Mouse (Mus musculus) adrenal gland, postnatal 36 days (tissue): Measurements from ENCODE around the gene Zfp981. TPM values are rescaled to one million over a fixed set of nuclear protein-coding genes. Genes with fewer than 3 reads are reported as not detected.
"Not testable (repeated sequence)": the region's sequence is repeated elsewhere in the genome, so short reads cannot be mapped to it uniquely, and the experiment has no call there.

Experiments
- DNase-seq, 2 experiments: peaks; one replicate each; pipeline ENCODE4 v3.0.0; 2021; ENCODE audit warnings: mixed read lengths in 1 of 2
- total RNA-seq, 2 experiments: library from RNA; stranded (reverse); gene quantifications; 2 replicates each; pipeline ENCODE4 v1.2.3; 2021

Zfp981 gene
- total RNA-seq, 2 experiments from 2014 or later = 0.30 to 0.99 TPM

DNA sequence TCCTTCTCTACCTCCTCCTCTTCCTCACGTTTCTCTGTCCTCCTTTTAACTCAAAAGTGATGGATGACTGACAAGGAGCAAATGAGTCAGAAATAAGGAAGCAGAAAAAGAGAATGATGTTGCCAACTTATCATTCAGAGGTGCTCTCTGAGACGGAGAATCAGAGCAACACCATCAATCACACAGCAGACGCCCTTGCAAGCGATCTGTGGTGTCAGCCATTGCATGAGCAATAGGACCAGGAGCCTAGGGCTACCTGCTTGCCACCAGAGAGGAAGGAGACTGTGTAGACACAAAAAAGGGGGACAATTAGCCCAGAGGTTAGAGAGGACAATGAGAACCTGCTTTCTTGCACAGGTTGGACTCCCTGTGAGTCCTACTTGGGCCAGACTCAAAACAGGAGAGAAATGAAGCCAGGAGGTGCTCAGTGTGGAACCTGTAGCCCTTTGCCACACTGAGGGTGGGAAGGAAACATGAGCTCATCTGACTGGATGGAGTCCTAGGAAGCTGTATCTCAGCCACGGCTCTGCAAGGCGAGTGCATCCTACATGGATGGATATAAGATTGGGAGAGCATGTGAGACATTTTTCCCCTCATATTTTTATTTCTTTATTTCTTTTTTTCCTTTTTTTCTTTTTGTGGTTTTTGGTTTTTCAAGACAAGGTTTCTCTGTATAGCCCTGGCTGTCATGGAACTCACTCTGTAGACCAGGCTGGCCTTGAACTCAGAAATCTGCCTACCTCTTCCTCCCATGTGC is 16.5 kb upstream of the Zfp981 start:
- DNase-seq = not testable (repeated sequence)

DNA sequence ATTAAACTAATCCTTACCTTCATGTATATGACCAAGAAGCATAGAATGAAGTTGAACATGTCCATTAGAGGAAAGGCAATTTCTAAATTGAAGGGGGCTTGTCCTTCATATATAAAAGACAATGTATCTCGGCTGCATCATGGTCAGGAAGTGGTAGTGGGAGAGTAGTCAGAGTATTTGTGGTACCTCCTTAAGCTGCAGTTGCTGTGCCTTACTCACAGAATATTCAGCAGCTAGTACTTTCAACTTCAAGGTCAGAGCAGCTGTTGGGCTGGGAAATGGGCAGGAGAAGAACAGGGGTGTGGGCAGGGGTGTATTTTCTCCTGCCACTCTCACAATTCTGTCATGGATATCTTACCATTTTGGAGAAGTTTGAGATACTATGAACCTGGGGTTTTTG is 15.1 kb upstream of the Zfp981 start:
- DNase-seq = not testable (repeated sequence)

DNA sequence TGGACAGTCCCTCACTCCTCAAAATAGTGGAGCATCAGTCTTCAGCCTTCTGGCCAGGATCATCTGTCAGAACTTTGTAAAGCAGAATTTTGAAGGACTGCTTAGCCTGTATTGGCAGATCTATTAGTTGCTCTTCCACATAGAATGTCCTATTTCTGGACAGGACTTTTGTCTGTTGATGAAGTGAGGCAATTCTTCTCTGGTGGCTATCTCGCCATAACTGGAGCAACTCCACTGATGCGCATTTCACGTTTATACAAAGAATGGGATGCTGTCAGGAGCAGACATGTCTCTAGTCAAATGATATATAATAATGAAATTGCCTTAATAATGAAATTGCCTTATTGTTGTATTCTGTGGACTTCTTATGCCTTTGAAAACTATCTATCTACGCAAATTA is 12.6 kb upstream of the Zfp981 start:
- not testable (repeated sequence) for DNase-seq

DNA sequence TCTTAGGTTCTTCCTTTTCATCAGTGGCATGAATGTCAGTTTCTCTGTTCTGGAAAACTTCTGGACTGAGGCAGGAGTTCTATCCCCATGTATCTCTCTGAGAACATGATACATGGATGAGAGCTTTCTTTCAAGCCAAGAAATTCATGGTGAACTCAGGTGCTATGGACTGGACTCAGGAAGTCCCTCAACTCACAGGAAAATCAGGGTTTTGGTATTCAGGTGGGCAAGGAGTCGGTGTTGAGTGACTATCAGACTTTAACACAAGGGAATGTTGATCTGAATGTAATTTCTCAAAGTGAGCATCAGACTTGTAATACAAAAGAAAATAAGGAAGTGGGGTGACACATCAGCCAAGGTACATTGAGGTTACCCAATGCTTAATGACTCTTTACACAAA is 9.8 kb upstream of the Zfp981 start:
- DNase-seq = not testable (repeated sequence)

DNA sequence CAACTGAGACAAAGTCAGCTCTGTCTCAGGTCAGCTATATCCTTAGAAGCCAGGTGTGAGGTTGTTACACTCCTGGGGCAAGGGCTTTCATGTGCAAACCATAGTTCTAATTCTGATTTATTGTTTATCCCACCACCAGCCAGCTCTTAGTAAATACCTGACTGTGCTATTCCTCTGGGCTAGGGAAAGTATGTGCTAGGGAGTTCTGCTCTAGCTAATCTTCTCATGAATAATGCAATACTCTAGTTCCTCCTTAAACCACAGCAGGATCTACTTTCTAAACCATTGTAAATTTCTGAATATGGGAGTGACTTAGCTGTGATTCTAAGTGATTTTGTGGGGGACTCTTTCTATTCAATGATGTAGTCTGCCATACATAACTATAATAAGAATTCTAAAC is 9.4 kb upstream of the Zfp981 start:
- DNase-seq = no peak

DNA sequence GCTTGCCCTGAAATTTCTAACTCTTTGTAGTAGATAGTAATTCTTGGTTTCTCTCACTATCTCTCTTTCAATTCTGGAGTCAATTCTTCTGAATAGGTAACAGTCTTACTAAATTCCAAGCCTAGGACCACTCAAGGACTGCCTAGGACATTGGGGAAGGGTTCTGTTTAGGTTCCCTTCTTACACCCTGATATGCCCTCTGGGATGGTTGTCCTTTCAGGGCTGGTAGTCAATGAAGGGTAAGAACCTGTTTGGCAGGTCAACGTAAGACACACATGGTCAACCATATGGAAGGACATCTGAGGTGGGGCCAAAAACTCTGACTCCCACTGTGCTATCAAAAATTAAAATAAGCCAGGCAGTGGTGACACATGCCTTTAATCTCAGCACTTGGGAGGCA is 9.0 kb upstream of the Zfp981 start:
- no peak for DNase-seq

DNA sequence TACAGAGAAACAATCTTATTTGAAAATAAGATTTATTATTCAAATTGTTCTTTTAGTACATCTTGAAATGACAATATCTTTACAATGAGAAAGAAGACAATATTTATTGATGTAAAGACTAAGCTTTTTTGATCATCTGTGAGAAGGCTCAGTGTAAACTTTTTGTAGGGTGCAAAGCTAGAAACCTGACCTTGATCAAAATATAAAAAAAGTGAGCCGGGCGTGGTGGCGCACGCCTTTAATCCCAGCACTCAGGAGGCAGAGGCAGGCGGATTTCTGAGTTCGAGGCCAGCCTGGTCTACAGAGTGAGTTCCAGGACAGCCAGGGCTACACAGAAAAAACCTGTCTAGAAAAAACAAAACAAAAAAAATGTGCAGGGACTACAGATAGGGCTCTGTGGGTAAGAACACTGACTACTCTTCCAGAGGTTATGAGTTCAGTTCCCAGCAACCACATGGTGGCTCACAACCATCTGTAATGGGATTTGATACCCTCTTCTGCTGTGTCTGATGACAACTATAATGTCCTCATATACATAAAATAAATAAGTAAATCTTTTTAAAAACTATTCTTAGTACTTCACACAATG is 8.4 kb upstream of the Zfp981 start:
- DNase-seq = not testable (repeated sequence)

DNA sequence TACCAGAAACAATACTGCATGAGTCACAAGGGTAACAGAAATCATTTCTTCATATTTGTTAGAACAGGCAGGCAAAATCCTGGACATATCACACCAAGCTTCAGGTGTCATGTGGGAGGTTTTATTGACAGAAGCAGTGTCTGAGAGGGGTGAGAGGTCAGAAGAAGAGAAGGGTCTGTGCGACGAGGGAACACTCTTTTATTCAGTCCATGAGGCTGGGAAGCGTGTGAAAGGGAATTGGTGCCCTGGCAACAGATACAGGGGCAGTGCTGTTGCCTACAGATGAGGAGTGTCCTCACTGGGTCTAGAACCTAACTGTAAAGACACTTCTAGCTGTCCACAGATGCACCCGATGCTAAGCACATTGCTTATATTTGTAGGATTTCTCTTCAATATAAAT is 6.8 kb upstream of the Zfp981 start:
- no peak for DNase-seq

DNA sequence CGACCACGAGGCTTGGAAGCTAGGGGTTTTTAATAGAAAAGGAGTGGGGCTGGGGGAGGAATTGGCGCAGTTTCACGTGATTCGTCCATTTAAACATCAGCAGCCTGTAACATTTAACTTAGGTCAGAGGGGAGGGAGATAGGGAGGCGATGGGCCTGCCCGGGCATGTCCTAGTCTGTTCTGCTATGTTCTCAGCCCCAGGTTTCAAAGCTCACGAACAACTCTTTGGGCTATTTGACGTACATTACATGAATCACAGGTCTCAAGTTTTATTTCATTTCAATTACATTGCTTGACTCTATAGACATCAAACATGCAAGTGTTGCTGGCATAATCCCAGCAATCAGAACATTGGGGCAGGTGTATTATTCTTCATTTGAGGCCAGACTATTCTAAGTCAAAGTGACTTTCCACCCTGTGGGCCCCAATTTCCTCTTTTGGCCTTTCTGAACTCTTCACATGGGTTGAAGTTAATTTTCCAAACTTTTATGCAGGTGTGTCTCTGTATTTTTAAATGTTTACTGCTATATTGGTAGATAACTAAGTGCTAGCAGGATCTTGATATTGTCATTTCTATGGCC is 4.0 kb upstream of the Zfp981 start:
- not testable (repeated sequence) for DNase-seq

DNA sequence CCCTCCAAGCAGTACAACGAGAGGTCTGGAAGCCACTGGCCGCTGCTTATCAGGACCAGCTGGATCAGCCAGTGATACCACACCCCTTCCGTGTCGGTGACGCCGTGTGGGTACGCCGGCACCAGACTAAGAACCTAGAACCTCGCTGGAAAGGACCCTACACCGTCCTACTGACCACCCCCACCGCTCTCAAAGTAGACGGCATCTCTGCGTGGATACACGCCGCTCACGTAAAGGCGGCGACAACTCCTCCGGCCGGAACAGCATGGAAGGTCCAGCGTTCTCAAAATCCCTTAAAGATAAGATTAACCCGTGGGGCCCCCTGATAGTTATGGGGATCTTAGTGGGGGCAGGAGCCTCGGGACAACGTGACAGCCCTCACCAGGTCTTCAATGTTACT is 7.2 kb downstream of the Zfp981 start:
- not testable (repeated sequence) for DNase-seq

DNA sequence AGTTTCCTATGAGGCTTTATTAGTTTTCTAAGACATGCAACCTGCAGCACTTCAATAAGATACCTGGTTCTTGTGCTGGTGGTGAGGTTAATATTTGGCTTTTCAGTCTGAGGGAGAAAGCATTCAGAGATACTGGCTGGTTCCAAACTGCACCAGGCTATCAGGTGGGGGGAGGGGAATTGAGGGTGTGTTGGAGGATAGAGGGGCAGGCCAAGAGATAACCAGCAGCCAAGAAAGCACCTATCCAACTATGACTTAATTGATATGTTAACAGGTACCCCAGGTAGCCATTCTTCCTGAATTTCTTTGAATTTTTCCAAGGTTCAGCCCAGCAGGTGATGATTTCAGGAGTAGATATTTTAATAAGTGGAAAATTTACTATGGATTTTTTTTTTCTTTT is 10.0 kb downstream of the Zfp981 start:
- DNase-seq = not testable (repeated sequence)

DNA sequence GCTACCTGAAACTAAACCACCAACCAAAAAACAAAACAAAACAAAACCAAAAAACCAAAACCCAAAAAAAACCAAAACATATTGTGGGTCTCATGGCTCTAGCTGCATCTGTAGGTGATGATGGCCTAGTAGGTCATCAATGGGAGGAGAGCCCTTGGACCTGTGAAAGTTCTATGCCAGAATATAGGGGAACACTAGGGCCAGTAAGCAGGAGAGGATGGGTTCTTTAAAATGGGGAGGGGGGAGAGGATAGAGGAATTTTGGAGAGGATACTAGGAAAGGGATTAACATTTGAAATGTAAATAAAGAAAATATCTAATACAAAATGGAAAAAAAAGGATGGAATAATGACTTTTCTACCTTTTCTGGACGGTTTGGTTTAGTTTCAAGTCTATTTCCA is 14.6 kb downstream of the Zfp981 start:
- DNase-seq = no peak

DNA sequence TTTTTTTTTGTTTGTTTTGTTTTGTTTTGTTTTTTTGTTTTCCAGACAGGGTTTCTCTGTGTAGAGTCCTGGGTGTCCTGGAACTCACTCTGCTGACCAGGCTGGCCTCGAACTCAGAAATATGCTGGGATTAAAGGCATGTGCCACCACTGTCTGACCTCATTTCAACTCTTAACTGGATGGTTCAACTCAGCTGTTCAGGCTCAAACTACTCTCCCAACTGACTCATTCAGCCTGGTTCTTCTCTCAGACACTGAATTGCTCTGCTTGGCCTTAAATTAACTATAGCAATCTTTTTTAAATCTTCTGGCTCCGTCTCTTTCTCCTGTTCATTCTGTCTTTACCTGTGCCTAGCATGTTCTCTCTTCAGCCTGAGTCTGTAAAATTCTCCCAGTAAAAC is 15.3 kb downstream of the Zfp981 start:
- DNase-seq = not testable (repeated sequence)

DNA sequence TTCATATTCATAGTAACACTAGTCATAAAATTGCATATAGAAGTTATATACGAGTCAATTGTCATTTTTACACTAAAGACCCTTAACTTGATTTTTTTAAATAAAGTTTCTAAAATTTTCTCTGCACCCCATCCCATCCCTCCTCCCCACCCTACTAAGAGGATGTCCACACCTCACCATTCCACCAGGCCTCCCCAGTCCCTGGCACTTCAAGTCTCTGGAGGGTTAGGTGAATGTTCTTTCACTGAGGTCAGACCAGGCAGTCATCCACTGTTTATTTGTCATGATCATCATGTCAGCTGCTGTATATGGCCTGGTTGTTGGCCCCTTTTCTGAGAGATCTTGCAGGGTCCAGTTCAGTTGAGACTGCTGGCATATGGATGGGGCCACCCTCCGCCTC is 18.9 kb downstream of the Zfp981 start:
- DNase-seq = no peak

DNA sequence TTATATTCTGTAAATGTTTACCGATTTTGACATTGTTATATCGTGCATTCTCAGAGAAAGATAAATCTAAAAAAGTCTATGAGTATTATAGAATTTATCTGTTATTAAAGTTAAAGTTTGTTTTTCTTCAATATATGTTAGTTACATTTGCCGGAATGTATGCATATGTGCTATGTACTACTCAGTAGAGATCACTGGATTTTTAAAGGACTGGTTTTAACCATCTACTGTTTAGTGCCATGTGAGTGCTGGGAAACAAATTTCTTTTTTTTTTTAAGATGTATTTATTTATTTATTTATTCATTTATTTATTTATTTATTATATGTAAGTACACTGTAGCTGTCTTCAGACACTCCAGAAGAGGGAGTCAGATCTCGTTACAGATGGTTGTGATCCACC is 32.7 kb downstream of the Zfp981 start:
- no peak for DNase-seq

DNA sequence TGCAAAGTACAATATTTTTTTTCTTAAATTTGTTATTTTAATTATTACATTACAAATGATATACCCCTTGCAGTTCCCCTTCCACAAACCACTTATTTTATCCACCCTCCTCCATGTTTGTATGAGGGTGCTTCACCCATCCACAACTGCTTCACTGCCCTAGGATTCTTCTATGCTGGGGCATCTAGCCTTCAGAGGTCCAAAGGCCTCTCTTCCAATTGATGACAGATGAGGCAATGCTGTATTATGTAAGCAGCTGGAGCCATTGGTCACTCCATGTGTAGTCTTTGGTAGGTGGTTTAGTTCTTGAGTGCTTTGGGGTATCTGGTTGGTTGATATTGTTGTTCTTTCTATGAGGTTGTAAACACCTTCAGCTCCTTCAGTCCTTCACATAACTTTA is 34.1 kb downstream of the Zfp981 start:
- DNase-seq = no peak

DNA sequence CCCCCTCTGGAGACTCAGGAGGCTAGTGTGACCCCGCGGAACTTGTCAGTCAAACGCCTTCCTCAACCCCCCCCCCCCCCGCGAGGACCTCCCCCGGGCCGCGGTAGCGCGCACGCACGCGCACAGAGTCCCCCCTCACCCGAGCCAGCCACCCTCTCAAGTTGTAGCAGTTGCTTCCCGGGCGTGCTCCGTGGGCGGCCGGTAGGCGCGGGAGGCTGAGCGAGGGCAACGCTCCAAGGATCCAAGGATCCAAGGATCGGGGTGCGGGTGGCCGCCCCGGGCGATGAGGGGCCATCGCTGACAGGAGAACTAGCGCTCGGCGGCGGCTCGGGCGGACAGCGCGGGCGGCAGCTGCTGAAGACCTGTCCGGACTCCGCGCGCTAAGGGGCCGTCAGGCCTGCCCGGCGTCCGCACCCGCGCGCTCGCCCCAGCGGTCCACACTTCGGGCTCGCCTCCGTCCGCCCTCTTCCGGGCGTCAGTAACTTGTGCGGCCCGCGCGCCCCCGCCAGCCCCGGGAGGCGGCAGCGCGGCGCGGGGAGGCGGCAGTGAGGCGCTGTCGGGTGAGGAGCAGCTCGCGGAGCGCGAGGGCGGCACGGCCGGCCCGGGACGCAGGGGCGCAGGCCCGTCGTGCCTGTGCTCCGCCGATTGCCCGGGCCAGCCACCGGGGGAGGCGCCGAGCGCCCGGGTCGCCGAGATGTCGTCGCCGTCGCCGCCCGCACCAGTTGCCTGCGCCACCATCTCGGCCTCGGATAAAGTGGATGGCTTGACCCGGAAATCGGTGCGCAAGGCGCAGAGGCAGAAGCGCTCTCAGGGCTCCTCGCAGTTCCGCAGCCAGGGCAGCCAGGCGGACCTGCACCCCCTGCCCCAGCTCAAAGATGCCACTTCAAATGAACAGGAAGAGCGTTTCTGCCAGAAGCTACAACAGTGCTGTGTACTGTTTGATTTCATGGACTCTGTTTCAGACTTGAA is 78.4 kb downstream of the Zfp981 start:
- not testable (repeated sequence) for DNase-seq

Other genes with a start within 250 kb of the Zfp981 start
- 1 to 10 TPM; 4.0 to 5.8 TPM for gene Zfp992, start 53.0 kb upstream of the Zfp981 start, total RNA-seq
- gene Zfp993, start 108.9 kb downstream of the Zfp981 start, total RNA-seq = 1 to 10 TPM; 3.6 to 3.8 TPM